Mouse (Mus musculus): ENCODE measurements at regions not wholly inside any gene's neighbourhood (a gene's known extent, or its start where the extent isn't known, plus 50 kb on each side); places are given as distances from the start of the nearest gene placed in this dataset.
A peak's percentile ranks its signal among the peaks of the same experiment; 100 is the strongest.

DNA sequence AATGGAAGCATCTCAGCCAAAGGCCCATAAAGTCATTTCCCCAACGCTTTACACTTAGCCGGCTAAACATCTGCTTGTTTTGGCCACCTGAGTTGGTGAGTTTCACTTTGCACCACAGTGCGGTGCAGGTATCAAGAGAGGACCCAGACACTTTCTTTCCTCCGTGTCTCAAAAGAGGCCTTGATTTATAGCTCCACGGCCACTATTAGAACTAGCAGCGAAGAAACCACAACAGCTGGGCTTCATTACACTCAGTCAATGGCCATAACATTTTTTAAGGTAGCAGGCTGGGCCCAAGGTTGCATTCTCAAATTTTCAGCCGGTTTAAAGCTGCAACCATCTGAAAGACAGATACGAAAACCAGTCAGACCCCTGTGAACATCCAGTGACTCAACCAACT, 103.4 kb downstream of the Mreg start:
- DNase-seq = no peak

DNA sequence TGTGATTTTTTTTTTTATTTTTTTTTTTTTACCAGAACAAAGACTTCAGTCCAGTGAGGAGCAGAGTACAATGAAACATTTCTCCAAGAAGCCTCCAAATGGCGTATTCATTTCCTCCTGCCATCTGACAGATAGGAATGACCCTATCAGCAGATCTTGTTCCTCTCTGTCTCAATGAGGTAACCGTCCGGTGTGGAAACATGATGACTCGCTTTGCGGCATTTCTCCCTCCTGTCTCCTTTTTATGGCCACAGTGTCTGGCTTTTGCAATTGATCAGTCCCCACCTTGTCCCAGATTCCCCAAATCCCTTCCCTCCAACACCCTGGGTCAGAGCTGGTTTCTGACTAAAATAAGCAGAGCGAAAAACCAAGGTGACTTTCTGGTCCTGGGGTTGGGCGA, 105.0 kb downstream of the Mreg start:
- no peak for DNase-seq

DNA sequence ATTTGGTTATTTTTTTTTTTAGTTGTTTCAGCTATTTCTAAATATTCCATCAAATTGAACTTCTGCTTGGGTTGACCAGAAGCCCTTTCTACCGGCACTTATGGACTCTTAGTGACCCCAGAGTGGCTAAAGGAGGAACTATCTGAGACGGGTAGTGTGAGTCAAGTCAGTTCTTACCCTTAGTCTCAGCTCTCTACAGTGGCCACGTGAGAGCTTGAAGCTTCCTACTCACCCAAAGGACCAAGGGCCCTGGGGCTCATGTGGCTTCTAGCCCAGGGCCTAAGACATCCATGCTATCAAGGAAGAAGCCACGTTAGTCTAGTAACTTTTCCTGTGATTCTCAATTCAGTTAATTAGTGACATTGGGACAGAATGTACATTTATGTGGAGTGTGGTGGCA, 105.5 kb downstream of the Mreg start:
- DNase-seq = no peak

DNA sequence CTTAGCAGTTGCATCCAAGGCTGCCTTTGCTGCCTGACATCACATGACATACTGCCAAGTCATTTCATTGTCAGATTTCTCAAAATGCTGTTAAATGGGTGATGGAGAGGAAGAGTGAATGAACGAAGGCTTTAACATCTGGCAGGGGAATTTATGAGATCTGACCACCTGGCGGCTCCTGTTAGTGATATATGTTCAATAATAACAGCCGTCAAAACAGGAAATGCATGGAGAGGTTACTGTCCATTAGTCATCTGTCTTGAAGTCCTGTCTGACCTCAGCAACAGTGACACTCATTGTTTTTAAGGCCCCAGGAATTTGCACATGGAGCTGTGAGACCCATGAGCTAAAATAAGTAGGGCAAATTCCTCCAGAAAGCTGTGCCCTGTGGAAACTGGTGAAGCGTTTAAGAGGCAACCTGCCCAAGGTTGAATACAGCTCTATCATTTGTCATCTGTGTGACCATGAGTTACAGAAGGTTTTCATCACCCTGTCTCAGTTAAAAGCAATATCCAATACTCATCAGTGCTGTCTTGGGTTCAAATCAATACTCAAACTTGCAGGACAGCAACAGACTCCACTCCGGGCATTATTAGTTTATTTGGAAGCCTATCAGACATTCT, 106.6 kb downstream of the Mreg start:
- no peak for DNase-seq

DNA sequence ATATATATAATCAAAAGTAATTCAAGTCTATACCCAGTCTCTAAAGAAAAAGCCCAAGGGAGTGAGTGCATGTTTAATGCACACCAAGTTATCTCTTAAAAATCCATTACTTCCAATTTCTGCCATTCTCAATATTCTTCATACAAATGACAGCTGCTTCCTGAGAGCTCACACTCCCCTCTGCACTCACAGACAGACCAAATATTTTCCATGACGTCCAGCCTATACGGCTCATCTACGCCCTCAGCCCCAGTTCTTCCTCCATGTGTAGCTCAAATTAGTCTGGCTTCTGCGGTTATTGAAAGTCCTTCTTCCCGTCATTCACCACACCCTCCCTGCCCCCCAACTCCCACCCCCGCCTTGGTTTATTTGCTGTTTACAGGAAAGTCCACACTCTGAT, 108.1 kb downstream of the Mreg start:
- DNase-seq = no peak

DNA sequence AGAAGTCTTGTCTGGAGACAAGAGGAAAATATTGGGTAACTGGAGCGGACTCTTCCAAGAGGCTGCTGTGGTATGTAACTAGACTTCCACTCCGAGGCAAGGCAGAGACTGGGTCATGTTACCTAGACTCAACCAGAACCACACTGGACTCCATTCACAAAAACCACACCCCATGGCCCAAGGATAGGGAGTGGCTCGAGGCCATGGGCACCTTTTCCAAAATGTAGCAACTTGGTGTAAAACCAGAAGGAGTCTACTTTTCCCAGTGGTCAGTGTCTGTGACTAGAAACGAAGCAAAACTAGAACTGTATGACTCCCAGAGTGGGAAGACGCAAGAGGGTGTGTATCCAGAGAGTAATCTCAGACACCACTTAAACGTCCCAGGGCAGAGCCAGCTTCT, 108.7 kb downstream of the Mreg start:
- no peak for DNase-seq

DNA sequence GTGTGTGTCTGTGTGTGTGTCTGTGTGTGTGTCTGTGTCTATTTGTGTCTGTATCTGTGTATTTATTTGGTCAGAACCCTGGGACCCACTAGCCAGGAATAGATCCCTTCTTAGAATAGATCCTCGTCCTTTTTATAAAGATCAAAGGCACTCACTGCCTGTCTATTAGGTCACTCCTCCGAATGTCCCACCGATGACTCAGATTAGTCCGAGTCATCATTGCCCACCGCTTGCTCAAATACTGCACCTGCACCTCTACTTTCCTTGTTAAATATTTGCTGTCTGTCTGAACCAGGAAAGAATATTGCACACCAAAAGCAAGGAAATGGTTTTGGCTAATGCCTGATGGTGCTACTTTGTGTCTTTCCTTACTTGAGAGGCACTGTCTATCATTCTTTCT, 112.7 kb downstream of the Mreg start:
- no peak for DNase-seq

DNA sequence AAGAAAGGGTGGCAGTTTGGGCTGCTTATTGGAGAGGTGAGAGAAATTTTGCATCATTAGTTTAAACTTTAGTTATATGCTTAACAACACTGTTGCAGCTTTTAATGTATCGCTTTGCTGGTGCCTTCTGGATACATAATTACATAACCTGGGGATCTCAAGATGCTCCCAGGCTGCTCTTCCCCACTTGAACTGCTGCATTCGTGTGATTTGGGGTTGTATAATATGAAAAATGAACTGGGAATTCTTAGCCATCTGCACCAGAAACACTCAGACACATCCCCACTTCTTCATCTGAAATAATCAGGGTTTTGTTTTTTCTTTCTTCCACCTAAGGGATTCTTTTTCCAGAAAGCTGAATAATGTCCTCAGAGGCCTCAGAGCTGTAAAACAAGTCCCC, 120.8 kb downstream of the Mreg start:
- no peak for DNase-seq

DNA sequence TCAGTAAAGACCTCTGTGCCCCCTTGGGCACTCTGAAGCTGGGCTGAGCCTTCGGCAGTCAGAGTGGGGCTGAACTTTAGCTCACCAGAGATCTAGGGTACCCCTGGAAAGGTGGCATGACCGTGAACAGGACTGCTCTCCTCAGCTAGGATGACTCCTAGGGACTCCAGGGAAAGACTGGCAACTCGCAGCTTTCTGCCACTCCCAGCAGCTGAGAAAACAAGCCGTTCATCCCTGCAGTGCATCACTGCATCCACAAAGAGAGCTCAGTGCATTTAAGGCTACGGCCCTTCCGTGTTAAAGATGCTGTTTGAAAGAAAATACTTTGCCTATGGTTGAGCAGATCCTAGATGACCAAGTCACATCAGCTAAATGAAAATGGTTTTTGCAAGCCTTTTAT, 126.4 kb downstream of the Mreg start:
- DNase-seq = no peak

DNA sequence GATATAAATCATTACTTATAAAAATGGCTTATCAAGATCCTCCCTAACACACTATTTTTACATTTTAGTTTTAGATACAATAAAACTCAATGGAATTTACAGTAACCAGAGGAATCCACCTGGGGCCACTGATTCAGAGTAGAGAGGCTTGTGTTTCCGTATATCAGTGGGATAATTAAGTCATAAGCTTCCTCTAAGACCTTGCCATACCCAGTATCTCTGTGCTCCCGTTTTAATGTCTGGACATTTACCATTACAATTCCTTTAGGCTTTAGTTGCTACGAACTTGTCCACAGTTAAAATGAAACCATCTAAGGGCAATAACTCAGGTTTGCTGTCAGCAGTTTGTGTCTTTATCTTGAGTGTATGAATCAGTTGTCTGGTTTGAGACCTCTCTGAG, 127.9 kb downstream of the Mreg start:
- no peak for DNase-seq

DNA sequence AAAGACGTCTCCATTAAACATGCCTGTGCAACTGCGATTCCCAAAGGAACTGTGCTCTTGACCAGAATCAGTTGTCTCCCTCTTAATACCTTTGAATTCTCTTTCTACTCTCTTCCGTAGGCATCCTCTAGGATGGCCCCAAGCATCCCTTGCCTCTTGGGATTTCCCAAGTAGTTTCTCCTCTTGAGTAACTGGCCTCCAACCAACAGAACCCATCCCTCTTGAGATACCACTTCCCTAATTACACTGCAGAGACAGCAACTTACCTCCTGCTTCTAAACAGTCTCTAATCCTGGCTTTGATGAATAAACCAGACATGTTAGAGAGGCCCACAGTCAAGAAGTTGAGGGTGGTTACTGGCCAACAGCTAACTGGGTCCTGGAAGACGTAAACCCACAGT, 129.7 kb downstream of the Mreg start:
- DNase-seq = no peak

DNA sequence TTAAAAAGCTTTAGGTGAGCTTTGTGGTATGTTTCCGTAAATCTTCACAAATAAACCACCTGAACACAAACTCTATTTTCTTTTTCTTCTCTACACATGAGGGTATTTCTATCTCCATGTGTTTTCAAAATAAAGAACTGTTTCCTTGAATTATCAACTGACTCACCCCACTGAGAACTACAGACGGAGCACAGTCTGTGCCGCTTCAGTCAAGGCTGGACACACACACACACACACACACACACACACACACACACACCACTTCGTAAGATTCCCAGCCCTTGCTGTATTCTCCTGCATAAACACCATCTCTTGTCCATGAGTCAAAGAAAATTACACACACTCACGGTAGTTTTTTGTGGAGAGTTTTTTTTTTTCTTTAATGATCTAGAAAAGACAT, 130.3 kb downstream of the Mreg start:
- no peak for DNase-seq

DNA sequence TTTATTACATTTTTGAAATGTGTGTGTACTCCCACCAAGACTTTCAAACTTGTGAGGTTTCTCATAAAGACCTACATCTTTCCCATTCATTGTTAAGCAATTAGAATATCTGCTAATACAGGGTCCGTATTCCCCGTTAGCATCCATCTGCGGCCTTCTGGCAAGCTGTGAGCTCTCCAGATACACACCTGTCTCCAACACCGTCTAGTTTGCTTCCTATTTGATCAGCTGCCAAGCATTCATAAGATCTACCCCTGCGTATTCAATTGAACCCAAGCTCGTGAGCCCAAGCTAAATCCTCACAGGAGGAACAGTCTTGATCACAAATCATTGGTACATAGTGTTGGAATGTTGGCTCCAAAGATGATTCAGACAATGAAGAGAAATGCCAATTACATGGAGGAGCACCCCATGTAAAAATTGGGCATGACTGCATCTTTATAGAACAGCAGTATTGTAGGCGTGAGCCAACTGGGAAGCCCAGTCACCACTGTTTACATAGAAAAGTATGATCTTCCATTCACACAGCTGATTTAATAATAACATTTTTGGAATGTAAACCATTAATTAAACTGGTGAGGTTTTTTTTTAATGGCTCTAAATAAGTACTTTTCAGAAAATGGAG, 133.1 kb downstream of the Mreg start:
- DNase-seq = peak; percentile 33 to 38

DNA sequence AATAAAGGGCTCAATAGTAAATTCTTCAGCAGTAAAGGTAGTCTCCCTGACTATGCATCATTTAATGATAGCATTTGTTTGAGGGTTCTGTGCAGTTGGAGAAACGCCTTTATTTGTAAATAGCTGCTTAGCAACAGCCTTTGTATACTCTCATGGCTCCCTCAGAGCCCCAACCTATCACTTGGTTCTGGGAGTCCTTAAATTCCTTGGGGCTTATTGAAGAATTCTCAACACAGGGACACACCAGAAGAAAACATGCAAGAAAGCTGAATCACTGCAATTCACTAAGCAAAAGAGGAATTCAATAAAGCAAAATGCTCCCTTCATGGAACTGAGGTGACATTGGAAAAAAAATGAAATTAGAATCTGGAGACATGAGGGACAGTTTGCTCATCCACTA, 135.8 kb downstream of the Mreg start:
- DNase-seq = no peak

DNA sequence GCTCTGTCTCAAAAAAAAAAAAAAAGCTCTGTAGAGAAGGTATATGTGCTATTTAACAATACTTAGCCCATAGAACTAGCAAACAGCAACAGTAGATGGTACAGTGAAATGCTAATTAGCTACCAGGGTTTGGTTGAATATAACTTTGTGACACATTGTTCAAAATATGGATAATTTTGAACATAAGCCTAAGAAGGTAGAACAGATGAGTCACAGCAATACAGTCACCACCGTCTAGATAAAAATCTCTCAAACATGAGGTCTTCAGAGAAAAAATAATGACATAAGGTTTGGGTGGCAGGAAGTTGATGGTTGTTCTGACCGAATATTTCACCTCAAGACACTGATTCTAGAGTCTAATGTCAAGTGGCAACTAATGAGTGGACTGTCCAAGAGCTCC, 136.6 kb downstream of the Mreg start:
- DNase-seq = no peak

DNA sequence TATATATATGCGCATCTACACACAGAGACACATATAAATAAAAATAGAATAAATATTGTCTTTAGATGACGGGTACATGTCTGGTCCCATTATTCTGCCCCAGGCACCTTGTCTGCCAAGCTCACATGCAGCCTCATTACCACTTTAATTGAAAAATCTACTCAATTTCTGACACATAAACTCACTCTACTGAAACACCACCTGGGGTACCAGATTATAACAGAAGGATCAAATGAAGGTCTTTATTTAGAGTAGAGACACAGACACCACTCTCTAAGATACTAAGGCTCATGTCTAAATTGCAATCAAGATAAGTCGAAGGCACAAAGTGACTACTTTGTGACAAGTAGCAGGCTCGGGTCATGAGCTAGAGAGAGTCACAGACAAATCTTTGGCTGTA, 138.9 kb downstream of the Mreg start:
- no peak for DNase-seq

DNA sequence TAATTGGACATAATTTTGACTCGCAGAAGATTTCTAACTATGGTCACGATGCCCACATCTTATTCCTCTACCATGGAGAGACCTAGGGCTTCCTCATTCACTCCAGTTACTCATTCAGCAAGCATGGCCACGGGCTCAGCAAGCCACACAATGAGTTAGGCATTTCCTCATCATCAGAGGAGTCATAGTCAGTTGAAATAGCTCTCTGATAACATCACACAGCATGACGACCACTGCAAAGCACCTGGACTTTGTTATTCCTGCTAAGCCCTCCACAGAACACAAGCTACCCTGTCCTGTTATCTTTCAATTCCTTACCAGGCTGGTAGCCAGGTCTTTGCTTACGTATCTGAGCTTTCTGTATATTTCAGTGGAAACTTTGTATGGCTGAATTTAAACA, 141.6 kb downstream of the Mreg start:
- no peak for DNase-seq

DNA sequence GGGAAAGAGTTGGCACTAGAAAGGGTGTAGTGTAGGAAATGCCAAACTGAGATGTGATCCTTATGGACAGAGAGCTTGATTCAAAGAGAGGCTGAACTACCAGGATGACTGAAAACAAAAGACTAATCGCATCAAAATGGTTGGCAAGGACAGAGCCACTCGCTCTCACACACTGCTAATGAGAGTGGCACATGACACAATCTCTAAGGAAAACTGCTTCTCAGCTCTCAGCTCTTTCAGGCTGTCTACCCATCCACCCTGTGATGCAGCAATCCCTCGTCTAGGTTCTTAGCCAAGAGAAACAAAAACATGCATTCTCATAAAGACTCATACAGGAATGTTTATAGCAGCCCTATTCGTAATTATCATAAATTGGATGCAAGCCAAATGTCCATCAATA, 143.1 kb downstream of the Mreg start:
- DNase-seq = no peak

DNA sequence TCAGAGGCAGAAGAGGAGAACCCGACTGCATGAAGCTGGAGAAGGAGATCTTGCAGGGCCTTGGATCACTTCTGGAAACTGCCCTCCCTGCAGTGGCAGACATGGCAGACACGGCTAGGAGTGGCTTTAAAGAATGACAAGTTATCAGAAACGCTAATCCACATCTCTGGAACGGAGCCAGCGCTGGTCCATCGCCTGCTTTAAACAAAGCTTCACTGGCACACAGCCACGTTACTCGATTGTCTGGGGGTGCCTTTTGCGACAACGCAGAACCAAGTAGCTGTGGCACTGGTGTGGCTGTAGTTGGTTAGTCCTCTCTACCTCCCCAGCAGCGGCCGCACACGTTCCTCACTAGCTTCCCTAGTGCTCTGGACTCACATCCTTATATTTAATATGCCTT, 147.0 kb downstream of the Mreg start:
- DNase-seq = peak; percentile 55 to 58

DNA sequence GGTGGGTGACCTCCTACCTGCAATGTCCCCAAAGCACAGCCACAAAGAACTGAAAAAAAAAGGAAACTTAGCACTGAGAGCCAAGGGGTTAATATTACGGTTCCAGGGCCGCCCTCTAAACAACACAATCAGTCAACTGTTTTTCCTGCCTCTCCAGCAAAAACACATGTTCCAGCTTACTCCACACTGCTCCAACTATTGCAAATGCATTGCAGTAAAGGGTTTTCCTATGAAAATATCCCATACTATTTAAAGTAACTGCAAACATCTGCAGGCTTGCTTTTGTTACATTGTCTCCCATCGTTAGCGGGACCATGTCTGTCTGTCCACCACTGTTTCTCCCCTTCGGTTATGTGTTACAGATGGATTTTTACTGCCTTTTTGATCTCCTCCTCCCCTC, 151.7 kb downstream of the Mreg start:
- no peak for DNase-seq

DNA sequence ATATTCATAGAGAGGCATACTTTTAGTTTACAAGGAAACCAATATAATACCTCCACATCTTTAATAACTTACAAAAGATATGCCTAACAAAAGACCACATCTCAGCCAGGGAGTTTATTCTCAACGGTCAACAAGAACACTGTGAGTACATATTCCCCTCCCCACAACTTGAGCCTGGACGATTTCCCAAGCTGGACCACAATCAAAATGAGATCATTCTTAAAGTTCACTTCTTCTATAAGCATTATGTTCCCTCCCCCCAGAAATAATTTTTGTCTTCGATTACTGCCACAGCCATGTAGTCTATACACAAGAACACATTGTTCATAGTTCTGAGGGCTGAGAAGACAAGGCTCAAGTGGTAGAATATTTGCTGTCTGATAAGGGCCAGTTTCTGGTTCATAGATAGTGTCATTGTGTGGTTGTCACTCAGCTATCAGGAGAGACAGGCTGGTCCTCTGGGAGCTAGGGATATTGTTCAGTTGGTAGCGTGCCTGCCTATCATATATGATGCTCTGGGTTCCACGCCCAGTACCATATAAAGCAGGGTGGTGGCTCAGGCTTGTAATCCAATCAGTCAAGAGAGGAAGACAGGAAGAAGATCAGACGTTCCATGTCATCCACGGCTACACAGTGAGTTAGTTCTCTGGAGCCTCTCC, 153.9 kb downstream of the Mreg start:
- DNase-seq = no peak

DNA sequence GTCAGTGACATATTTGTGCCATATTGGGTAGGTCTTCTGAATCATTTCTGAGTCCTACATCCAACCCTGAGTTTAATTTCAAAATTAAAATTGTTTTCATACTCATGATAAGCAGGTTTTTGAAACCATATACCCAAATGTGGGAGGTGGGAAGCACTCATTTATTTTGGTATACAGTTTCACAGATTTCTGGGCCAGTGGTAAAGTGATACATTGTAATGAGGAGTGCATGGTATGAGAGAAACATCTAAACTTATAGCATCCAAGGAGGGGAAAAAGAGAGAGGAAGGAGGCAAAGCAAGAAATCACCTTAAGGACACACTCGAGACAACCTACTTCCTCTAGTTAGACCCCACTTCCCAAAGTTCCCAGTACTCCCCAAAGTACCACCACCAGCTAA, 157.6 kb downstream of the Mreg start:
- no peak for DNase-seq

DNA sequence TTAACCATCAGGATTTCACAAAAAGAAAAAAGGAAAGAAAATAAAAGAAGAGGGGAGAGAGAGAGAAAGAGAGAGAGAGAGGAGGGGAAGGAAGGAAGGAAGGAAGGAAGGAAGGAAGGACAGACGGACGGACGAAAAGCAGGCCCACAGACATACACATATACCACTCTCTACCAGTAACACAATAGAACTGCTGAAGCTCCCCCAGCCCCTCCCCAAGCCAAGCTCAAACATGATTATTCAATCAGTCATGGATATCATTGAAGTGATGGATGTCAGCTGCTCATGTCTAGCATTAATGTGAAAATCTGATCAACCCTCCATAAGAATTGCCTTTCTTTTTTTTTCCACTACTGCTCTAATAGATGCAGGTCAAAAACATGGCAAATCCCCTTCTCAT, 161.2 kb downstream of the Mreg start:
- DNase-seq = no peak

DNA sequence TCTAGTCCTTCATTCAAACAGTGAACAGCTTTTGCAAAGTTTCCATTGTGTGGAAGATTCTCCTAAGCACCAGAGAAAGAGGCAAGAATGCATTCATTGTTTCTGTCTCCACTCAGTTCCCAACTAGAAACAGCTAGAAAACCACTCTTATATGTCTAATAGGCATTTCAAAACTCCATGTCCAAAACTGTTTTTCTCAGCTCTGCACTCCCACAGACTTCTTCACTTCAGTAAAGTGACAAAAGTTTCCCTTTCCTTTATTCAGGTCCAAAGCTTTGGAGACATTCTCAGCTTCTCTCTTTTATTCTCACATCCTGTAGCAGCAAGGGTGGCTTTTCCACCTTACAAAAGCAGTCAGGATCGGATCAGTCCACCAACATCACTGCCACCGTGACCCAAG, 166.0 kb downstream of the Mreg start:
- DNase-seq = no peak

DNA sequence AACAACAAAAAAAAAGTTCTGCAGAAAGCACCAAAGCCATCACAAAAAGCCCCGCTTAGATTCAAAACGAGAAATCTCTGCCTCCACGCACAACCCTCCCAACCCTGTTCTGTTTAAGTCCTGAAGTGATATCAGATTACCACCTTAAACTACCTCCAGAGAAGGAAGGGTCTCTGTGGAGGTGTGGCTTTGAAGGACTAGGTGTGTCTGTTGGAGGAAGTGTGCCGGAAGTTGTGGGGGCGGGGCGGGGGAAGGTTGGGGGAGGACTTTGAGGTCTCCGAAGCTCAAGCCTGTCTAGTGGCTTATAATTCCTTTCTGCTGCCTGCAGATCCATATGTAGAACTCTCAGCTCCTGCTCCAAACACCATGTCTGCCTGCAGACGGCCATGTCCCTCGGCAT, 173.6 kb downstream of the Mreg start:
- DNase-seq = no peak

Measured in cerebellum, postnatal 10 days (tissue).